15 mouse cellular contexts compared by ENCODE assay signal in the genomic region with DNA sequence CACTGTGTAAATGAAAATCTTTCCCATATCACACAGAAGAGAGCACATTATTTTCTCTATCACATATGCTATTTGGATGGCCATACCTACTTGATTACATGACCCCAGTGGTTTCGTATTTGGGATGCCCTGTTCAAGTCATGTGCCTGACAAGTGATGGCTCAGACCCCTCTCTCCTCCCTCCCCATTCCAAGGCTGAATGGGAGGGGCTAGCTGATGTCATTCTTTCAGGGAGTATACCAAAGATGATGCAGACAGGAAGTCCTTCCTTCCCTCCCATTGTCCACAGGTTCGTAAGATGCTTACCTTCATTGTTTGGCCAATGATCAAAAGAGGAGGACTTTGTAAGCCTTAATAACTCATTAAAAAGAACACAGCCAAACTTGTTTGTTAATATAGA. TPM values are rescaled to one million over a fixed set of nuclear protein-coding genes. Genes with fewer than 3 reads are reported as not detected.
A peak's percentile ranks its signal among the peaks of the same experiment; 100 is the strongest.
DNase-seq lines count a peak whose midpoint lies in the region; ATAC-seq and TF ChIP-seq lines count a peak whose summit lies in the region.
"Had no signal": no experiment of that assay in that cellular context is flagged by ENCODE, and none has a peak within 500 bp of the region (broad histone marks: within the 10 kb centered on the region; RNA-seq: fewer than 3 reads in every experiment).

No protein-coding gene starts in this region.

- DNase-seq in neural tube, embryonic 10.5 days (ENCODE audit: extremely low spot score, low spot score), result no peak
- DNase-seq in forebrain, postnatal 0 days, result peak; percentile 39
- DNase-seq in kidney, adult 9 months, result no peak
- no peak for DNase-seq in ovary, postnatal 14 days (ENCODE audit: low spot score)
- no peak for DNase-seq in right cerebral cortex, postnatal 36 days (ENCODE audit: low spot score in 2 of 2)
- DNase-seq: thymus, adult 2 months had no signal

- peaks cover 48% of the 10 kb centered on the region for H3K4me1 ChIP-seq in neural tube, embryonic 12.5 days
- peaks cover 48% of the 10 kb centered on the region for H3K4me1 ChIP-seq in forebrain, postnatal 0 days (ENCODE audit: insufficient read depth)
- H3K4me1 ChIP-seq in midbrain, embryonic 12.5 days, result peaks cover 72% of the 10 kb centered on the region

- H3K27ac ChIP-seq in neural tube, embryonic 12.5 days, result peak overlapping the region; percentile 92; the same call in 1 of the 2 replicates
- peak overlapping the region; percentile 98 for H3K27ac ChIP-seq in forebrain, postnatal 0 days (ENCODE audit: low read depth, low read length)
- H3K27ac ChIP-seq in midbrain, embryonic 12.5 days (replicated peaks), result peak overlapping the region; percentile 98
- H3K27ac ChIP-seq: heart, embryonic 10.5 days; liver, embryonic 15.5 days; macrophage had no signal

- H3K9ac ChIP-seq in neural tube, embryonic 12.5 days, result no peak overlapping the region
- H3K9ac ChIP-seq in forebrain, postnatal 0 days, result peak overlapping the region; percentile 18; the same call in 1 of the 2 replicates
- H3K9ac ChIP-seq in midbrain, embryonic 12.5 days (replicated peaks), result no peak overlapping the region
- H3K9ac ChIP-seq: liver, embryonic 15.5 days had no signal

- H3K4me3 ChIP-seq in neural tube, embryonic 12.5 days, result no peak overlapping the region
- H3K4me3 ChIP-seq in forebrain, postnatal 0 days (ENCODE audit: low read depth, low read length), result no peak overlapping the region
- no peak overlapping the region for H3K4me3 ChIP-seq in midbrain, embryonic 12.5 days
- H3K4me3 ChIP-seq: heart, embryonic 10.5 days; limb, embryonic 10.5 days; liver, embryonic 15.5 days had no signal

- no peaks in the 10 kb centered on the region for H3K36me3 ChIP-seq in neural tube, embryonic 12.5 days
- H3K36me3 ChIP-seq in forebrain, postnatal 0 days (ENCODE audit: insufficient read depth), result no peaks in the 10 kb centered on the region
- H3K36me3 ChIP-seq in midbrain, embryonic 12.5 days, result no peaks in the 10 kb centered on the region
- H3K36me3 ChIP-seq: heart, embryonic 10.5 days; limb, embryonic 10.5 days; liver, embryonic 15.5 days had no signal

- TF ChIP-seq CTCF in forebrain, postnatal 0 days (IDR thresholded peaks at IDR 0.05; ENCODE audit: low read depth), result no peak

- H3K27me3 ChIP-seq in neural tube, embryonic 12.5 days (replicated peaks), result no peaks in the 10 kb centered on the region
- H3K27me3 ChIP-seq in forebrain, postnatal 0 days (ENCODE audit: insufficient read depth, low read length), result no peaks in the 10 kb centered on the region
- H3K27me3 ChIP-seq in midbrain, embryonic 12.5 days, result no peaks in the 10 kb centered on the region

- ATAC-seq in neural tube, embryonic 12.5 days (ENCODE audit: low FRiP score, low read depth), result no peak
- no peak for ATAC-seq in forebrain, postnatal 0 days
- ATAC-seq in midbrain, embryonic 12.5 days (ENCODE audit: low FRiP score, low read depth), result no peak
- ATAC-seq: activated CD4-positive, CD25-positive, alpha-beta regulatory T cell, adult 4 months had no signal

- H3K4me2 ChIP-seq in neural tube, embryonic 12.5 days (replicated peaks), result peak overlapping the region; percentile 49; the same call in 1 of the 2 replicates
- no peak overlapping the region for H3K4me2 ChIP-seq in forebrain, postnatal 0 days (ENCODE audit: low read depth)
- H3K4me2 ChIP-seq in midbrain, embryonic 12.5 days (replicated peaks), result peak overlapping the region; percentile 43
- H3K4me2 ChIP-seq: liver, embryonic 15.5 days had no signal

- no peaks in the 10 kb centered on the region for H3K9me3 ChIP-seq in neural tube, embryonic 12.5 days
- no peaks in the 10 kb centered on the region for H3K9me3 ChIP-seq in forebrain, postnatal 0 days (ENCODE audit: low read length)
- H3K9me3 ChIP-seq in midbrain, embryonic 12.5 days, result no peaks in the 10 kb centered on the region
- H3K9me3 ChIP-seq: heart, embryonic 10.5 days; limb, embryonic 10.5 days; liver, embryonic 15.5 days had no signal

- 71% methylated on average over 2 of the region's 2 CpGs for WGBS in neural tube, embryonic 12.5 days
- WGBS in forebrain, postnatal 0 days, result 26% methylated on average over 2 of the region's 2 CpGs
- 47% methylated on average over 2 of the region's 2 CpGs for WGBS in midbrain, embryonic 12.5 days

RNA-seq across cellular contexts. Expression of gene T2, which starts 13.4 kb away (rescaled TPM):
- polyA plus RNA-seq in neural tube, embryonic 12.5 days (2016; fragmentation: Nextera tagmentation; extraction: Ambion mirVana), result 0.41 and 0.44 TPM in 2 replicates
- total RNA-seq in forebrain, postnatal 0 days (2014; rRNA removed), result 0.69 and 1.8 TPM in 2 replicates
- polyA plus RNA-seq in forebrain, postnatal 0 days (2015; fragmentation: Nextera tagmentation; extraction: Ambion mirVana), result 0.51 and 0.60 TPM in 2 replicates
- 0.71 TPM in 1 of 2 replicates, not detected in the other for polyA plus RNA-seq in midbrain, embryonic 12.5 days (2016; fragmentation: Nextera tagmentation; extraction: Ambion mirVana)
- total RNA-seq: common myeloid progenitor, adult 5-6 weeks; hematopoietic stem cell, adult 5-6 weeks had no signal
- polyA plus RNA-seq: liver, embryonic 15.5 days; macrophage had no signal

RNA-seq across cellular contexts. Expression of gene Prr18, which starts 31.9 kb away (rescaled TPM):
- 4.0 and 5.2 TPM in 2 replicates for polyA plus RNA-seq in neural tube, embryonic 12.5 days (2016; fragmentation: Nextera tagmentation; extraction: Ambion mirVana)
- 22.8 and 24.0 TPM in 2 replicates for total RNA-seq in forebrain, postnatal 0 days (2014; rRNA removed)
- 11.1 and 15.6 TPM in 2 replicates for polyA plus RNA-seq in forebrain, postnatal 0 days (2015; fragmentation: Nextera tagmentation; extraction: Ambion mirVana)
- polyA plus RNA-seq in midbrain, embryonic 12.5 days (2016; fragmentation: Nextera tagmentation; extraction: Ambion mirVana), result 3.9 and 4.1 TPM in 2 replicates
- total RNA-seq: hematopoietic stem cell, adult 5-6 weeks had no signal

RNA-seq across cellular contexts. Expression of gene Sft2d1, which starts 58.3 kb away (rescaled TPM):
- 104 and 109 TPM in 2 replicates for polyA plus RNA-seq in neural tube, embryonic 12.5 days (2016; fragmentation: Nextera tagmentation; extraction: Ambion mirVana)
- 119 and 138 TPM in 2 replicates for total RNA-seq in forebrain, postnatal 0 days (2014; rRNA removed)
- polyA plus RNA-seq in forebrain, postnatal 0 days (2015; fragmentation: Nextera tagmentation; extraction: Ambion mirVana), result 196 and 226 TPM in 2 replicates
- 104 TPM in 2 replicates for polyA plus RNA-seq in midbrain, embryonic 12.5 days (2016; fragmentation: Nextera tagmentation; extraction: Ambion mirVana)
